Mouse (Mus musculus): ENCODE results near the gene Ttc30b. TPM values are rescaled to one million over a fixed set of nuclear protein-coding genes. Genes with fewer than 3 reads are reported as not detected.
A peak's percentile ranks its signal among the peaks of the same experiment; 100 is the strongest.
"Not testable (repeated sequence)": the region's sequence is repeated elsewhere in the genome, so short reads cannot be mapped to it uniquely, and the experiment has no call there.

The Ttc30b gene
- polyA plus RNA-seq, 1 experiment from 2014 or later: 18.6 TPM

DNA sequence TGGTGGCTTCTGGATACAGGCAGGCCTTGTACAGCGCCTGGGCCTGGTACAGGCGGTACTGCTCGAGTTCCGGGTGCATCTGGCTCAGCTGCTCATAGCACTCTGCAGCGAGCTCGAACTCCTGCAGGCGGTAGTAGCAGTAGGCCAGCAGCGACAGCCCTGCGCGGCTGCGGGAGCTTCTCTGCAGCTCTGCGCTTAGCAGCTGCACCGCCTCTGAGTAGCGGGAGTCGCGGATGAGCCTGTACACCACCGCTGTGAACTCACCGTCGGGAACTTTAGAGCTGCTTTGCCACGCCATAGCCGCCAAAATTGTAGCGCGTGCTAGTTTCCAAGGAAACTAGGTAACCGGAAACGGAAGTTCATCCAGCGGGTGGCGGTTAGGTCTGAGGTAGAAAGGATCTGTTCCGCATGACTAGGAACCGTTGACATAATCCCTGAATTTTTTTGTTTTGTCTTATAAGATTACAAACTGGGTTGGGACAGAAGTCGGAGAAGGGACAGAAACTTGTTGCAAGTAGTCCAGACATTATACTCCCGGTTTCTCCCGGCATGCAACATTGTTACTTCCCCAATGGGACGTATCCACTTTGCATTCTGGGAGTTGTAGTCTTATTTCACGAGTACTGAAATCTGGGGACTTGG lies 43.2 kb upstream of the Ttc30b start, which contains the start of gene Ttc30a1:
Gene Ttc30a1, minus strand, starts transcription at position 528 of the 642 bp plus-strand sequence.
- ATAC-seq (peak; percentile 77), DNase-seq (ENCODE audit: low spot score) (peak; percentile 92)
- TF ChIP-seq EP300 (IDR thresholded peaks at IDR 0.05): peak; percentile 46; the same call in 1 of the 2 replicates
- H3K4me1 ChIP-seq (ENCODE audit: insufficient read depth, low read depth, low read length); H3K27ac ChIP-seq (ENCODE audit: low read length); H3K9me3 ChIP-seq (ENCODE audit: low read length); H3K9ac ChIP-seq (replicated peaks; ENCODE audit: low read depth); H3K36me3 ChIP-seq (ENCODE audit: insufficient read depth, low read length); H3K27me3 ChIP-seq (replicated peaks; ENCODE audit: insufficient read depth, low read length): not testable (repeated sequence)
- H3K4me2 ChIP-seq (replicated peaks; ENCODE audit: low read depth, low read length): peak within 1 kb of the TSS; percentile 56
- 2% methylated on average over 28 of the region's 34 CpGs for WGBS
- peak within 1 kb of the TSS; percentile 52 for H3K4me3 ChIP-seq (ENCODE audit: low read depth, low read length)

DNA sequence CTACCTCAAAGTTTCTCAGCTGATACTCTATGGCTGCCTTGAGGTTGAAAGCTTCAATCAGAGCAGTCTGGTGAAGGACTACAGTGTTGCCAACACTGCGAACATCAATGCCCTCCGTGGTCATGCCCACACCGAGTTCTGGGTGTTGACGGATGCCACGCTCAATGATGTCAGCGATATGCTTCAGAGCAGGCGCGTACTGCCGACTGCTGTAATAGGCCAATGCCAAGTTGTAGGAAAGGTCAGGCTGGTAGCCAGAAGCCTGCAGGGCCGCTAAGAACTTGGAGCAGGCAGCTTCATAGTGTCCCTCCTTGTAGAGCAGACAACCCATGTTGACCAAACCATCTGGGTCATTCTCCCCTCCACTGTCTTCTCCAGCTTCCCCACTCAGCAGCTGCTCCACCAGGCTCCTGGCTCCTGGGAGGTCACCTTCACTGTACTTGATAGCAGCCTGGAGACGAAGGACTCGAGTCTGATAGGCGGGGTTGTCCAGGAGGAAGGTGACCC lies 42.6 kb upstream of the Ttc30b start:
- H3K9ac ChIP-seq (replicated peaks; ENCODE audit: low read depth); ATAC-seq; H3K9me3 ChIP-seq (ENCODE audit: low read length); H3K4me1 ChIP-seq (ENCODE audit: insufficient read depth, low read depth, low read length); DNase-seq (ENCODE audit: low spot score); H3K36me3 ChIP-seq (ENCODE audit: insufficient read depth, low read length); H3K27ac ChIP-seq (ENCODE audit: low read length); H3K27me3 ChIP-seq (replicated peaks; ENCODE audit: insufficient read depth, low read length): not testable (repeated sequence)
- WGBS: 98% methylated on average over 12 of the region's 13 CpGs
- Histone ChIP-seq H3K4me2 (replicated peaks; ENCODE audit: low read depth, low read length) (peak overlapping the region; percentile 56), H3K4me3 (ENCODE audit: low read depth, low read length) (peak overlapping the region; percentile 52)

- peak; percentile 78 for DNase-seq (ENCODE audit: low spot score)
- WGBS: 38% methylated on average over 14 of the region's 24 CpGs
- ATAC-seq: peak; percentile 53
- H3K9me3 ChIP-seq (ENCODE audit: low read length); H3K36me3 ChIP-seq (ENCODE audit: insufficient read depth, low read length); H3K4me2 ChIP-seq (replicated peaks; ENCODE audit: low read depth, low read length); H3K4me1 ChIP-seq (ENCODE audit: insufficient read depth, low read depth, low read length); H3K9ac ChIP-seq (replicated peaks; ENCODE audit: low read depth); H3K27ac ChIP-seq (ENCODE audit: low read length); H3K27me3 ChIP-seq (replicated peaks; ENCODE audit: insufficient read depth, low read length); H3K4me3 ChIP-seq (ENCODE audit: low read depth, low read length): not testable (repeated sequence)
- peak; percentile 91 for TF ChIP-seq EP300 (IDR thresholded peaks at IDR 0.05)
Observed at GRCm38 (mm10) chr2:75977752-75978368, 39.5 kb upstream of the Ttc30b start, which contains the start of gene Ttc30a2. Gene Ttc30a2 (minus strand): TSS chr2:75978170.

GRCm38 (mm10) chr2:75976070-75976469 lies 37.7 kb upstream of the Ttc30b start:
- not testable (repeated sequence) for H3K4me3 ChIP-seq (ENCODE audit: low read depth, low read length); H3K27ac ChIP-seq (ENCODE audit: low read length); H3K4me2 ChIP-seq (replicated peaks; ENCODE audit: low read depth, low read length); H3K4me1 ChIP-seq (ENCODE audit: insufficient read depth, low read depth, low read length); H3K36me3 ChIP-seq (ENCODE audit: insufficient read depth, low read length); H3K27me3 ChIP-seq (replicated peaks; ENCODE audit: insufficient read depth, low read length); H3K9me3 ChIP-seq (ENCODE audit: low read length); H3K9ac ChIP-seq (replicated peaks; ENCODE audit: low read depth)
- 55% methylated on average over 2 of the region's 2 CpGs for WGBS
- ATAC-seq (peak; percentile 74), DNase-seq (ENCODE audit: low spot score) (peak; percentile 80)
- TF ChIP-seq EP300 (IDR thresholded peaks at IDR 0.05): peak; percentile 27; the same call in 1 of the 2 replicates

DNA sequence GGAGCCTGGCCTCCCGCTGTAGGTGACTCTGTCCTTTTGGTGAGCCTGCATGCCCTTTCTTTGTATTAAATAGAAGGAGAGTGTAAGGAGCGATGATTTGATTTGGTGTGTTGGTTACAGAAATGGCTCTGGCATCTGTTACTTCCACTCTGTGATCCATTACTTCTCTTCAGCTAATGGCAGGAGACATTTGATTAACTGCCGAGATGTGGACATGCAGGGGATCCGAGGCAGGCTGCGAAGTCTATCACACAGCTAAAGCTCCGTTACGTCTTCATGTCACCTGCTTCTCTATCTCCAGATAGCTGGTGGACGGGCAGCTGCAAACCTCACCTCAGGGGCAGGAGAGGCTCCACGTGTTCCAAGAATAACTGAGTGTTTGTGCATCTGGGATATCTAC lies 35.7 kb upstream of the Ttc30b start:
- no peak for TF ChIP-seq EP300 (IDR thresholded peaks at IDR 0.05)
- TF ChIP-seq CTCF (IDR thresholded peaks at IDR 0.05): no peak
- Histone ChIP-seq H3K27me3 (replicated peaks; ENCODE audit: insufficient read depth, low read length) (no peaks in the 10 kb centered on the region), H3K9me3 (ENCODE audit: low read length) (no peaks in the 10 kb centered on the region), H3K36me3 (ENCODE audit: insufficient read depth, low read length) (no peaks in the 10 kb centered on the region), H3K27ac (ENCODE audit: low read length) (no peak overlapping the region), H3K4me2 (replicated peaks; ENCODE audit: low read depth, low read length) (no peak overlapping the region), H3K9ac (replicated peaks; ENCODE audit: low read depth) (no peak overlapping the region), H3K4me3 (ENCODE audit: low read depth, low read length) (no peak overlapping the region), H3K4me1 (ENCODE audit: insufficient read depth, low read depth, low read length) (no peaks in the 10 kb centered on the region)
- no peak for DNase-seq (ENCODE audit: low spot score)
- ATAC-seq: no peak
- WGBS: 66% methylated on average over 9 of the region's 9 CpGs

DNA sequence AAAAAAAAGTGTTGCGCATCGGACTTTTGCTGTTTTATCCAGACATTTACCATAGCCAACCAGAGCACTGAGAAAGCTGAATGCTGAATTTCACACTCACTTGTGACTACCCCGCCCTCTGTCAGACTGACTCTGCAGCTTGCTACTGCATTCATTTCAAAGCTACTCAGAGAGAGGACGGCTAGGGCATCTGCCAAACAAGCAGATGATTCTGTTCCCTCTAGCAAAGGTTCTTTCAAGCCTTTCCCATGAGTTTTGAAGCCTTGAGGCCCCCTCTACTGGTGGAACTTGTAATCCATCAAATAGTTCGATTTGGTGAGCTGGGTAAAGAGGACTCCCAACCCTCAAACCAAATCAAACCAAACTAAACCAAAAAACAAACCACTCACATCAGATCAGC lies 26.6 kb upstream of the Ttc30b start:
- peak overlapping the region; percentile 47; the same call in 1 of the 2 replicates for H3K27ac ChIP-seq (ENCODE audit: low read length)
- no peak overlapping the region for H3K9ac ChIP-seq (replicated peaks; ENCODE audit: low read depth)
- 14% methylated on average over 5 of the region's 5 CpGs for WGBS
- DNase-seq (ENCODE audit: low spot score): peak; percentile 87
- TF ChIP-seq EP300 (IDR thresholded peaks at IDR 0.05) (no peak), CTCF (IDR thresholded peaks at IDR 0.05) (peak; percentile 73)
- no peaks in the 10 kb centered on the region for H3K36me3 ChIP-seq (ENCODE audit: insufficient read depth, low read length)
- no peaks in the 10 kb centered on the region for H3K27me3 ChIP-seq (replicated peaks; ENCODE audit: insufficient read depth, low read length)
- no peaks in the 10 kb centered on the region for H3K9me3 ChIP-seq (ENCODE audit: low read length)
- ATAC-seq: peak; percentile 56
- H3K4me1 ChIP-seq (ENCODE audit: insufficient read depth, low read depth, low read length): peaks cover 8% of the 10 kb centered on the region
- peak overlapping the region; percentile 47 for H3K4me2 ChIP-seq (replicated peaks; ENCODE audit: low read depth, low read length)
- no peak overlapping the region for H3K4me3 ChIP-seq (ENCODE audit: low read depth, low read length)

Data from lung, postnatal 0 days (tissue).